Mouse (Mus musculus) forebrain, embryonic 12.5 days (tissue): Measurements from ENCODE around the gene Ccdc175. TPM values are rescaled to one million over a fixed set of nuclear protein-coding genes. Genes with fewer than 3 reads are reported as not detected.
A peak's percentile ranks its signal among the peaks of the same experiment; 100 is the strongest.

Experiments used
- ATAC-seq: fragments of 200-750 bp; cut with Nextera tagmentation; 2 replicates; pipeline ENCODE4 v1.8.0; 2017; ENCODE audit warnings: moderate TSS enrichment; ENCODE audit not compliant: low FRiP score
- H3K27ac ChIP-seq: fragments of 300-500 bp; sonication (generic); 2 replicates; pipeline ENCODE4 v1.5.1; 2016; ENCODE audit warnings: mild to moderate bottlenecking
- H3K27me3 ChIP-seq: fragments of 300-500 bp; sonication (generic); 2 replicates; pipeline ENCODE4 v1.6.1; 2016; ENCODE audit warnings: mild to moderate bottlenecking
- H3K36me3 ChIP-seq: fragments of 300-500 bp; sonication (generic); replicated peaks from 2 replicates; pipeline ENCODE4 v1.6.1; 2016; ENCODE audit warnings: mild to moderate bottlenecking
- H3K4me1 ChIP-seq: fragments of 300-500 bp; sonication (generic); 2 replicates; pipeline ENCODE4 v1.6.1; 2016
- H3K4me2 ChIP-seq: fragments of 300-500 bp; sonication (generic); 2 replicates; pipeline ENCODE4 v1.6.1; 2016; ENCODE audit warnings: mild to moderate bottlenecking, moderate library complexity
- H3K4me3 ChIP-seq: fragments of 300-500 bp; sonication (generic); replicated peaks from 2 replicates; pipeline ENCODE4 v1.5.1; 2016; ENCODE audit warnings: mild to moderate bottlenecking
- H3K9ac ChIP-seq: fragments of 300-500 bp; sonication (generic); 2 replicates; pipeline ENCODE4 v1.6.1; 2016; ENCODE audit warnings: mild to moderate bottlenecking
- H3K9me3 ChIP-seq: fragments of 300-500 bp; sonication (generic); 2 replicates; pipeline ENCODE4 v1.6.1; 2016
- WGBS: fragments of 180-500 bp; shearing (Covaris S2); methylation state at CpG from one replicate; pipeline ENCODE4 v1.1.7; 2016; 5-methylcytosine and 5-hydroxymethylcytosine counted together
- polyA plus RNA-seq: library from polyadenylated mRNA; unstranded; fragments of >200 nt; fragmentation: Nextera tagmentation; extraction: Ambion mirVana; gene quantifications from 2 replicates; pipeline ENCODE4 v1.2.1, GENCODE M21; 2016

Ccdc175 gene
- 0.09 TPM in 1 of 2 replicates, not detected in the other for polyA plus RNA-seq

DNA sequence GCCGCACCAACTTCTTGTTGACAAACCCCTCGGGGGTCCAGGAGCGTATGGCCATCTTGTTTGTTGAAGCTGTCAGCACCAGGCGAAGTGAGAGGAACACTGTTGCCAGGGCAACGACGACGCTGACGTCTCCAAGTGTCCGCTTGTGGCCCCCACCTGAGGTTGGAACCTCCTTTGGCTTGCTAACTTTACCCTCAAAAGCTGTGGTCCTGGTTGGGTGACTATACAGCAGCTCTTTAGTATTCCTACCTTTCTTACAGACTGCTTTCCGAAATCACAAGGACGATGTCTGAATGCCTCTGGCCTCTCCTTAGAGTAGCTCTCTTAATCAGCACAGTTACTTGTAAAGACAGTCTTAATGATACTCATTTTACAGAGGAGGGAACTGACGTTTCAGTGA lies at the start of gene Ccdc175:
Gene Ccdc175 (minus strand): TSS at position 101 of the 400 bp plus-strand sequence.
- Histone ChIP-seq H3K4me3 (no peak within 1 kb of the TSS), H3K27me3 (no peaks in the 10 kb centered on the region), H3K36me3 (no peaks in the 10 kb centered on the region), H3K9ac (no peak within 1 kb of the TSS), H3K4me2 (no peak within 1 kb of the TSS), H3K4me1 (no peaks in the 10 kb centered on the region), H3K27ac (no peak within 1 kb of the TSS), H3K9me3 (no peaks in the 10 kb centered on the region)
- WGBS = 88% methylated on average over 12 of the region's 12 CpGs
- ATAC-seq = no peak

DNA sequence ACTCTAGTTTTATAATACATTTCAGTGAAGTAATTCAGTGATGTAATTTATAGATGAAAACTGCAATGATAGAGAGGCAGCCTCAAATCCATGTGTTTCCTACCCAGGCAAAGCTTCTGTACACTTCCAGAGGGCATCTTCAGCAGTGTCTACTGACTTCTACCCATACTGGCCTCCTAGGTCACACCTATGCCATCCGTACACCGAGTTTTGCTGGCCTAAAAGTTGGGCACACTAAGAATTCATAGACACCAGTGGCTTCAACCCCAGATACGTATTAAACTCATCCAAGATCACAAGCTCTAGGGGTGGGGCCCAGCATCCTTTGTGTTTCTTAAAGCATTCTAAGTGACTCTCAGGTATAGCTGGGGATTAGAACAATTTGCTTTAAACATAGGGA lies 49.3 kb upstream of the Ccdc175 start:
- Histone ChIP-seq H3K9me3 (no peaks in the 10 kb centered on the region), H3K9ac (no peak overlapping the region), H3K4me1 (peaks cover 38% of the 10 kb centered on the region), H3K4me3 (peak overlapping the region; percentile 67), H3K27me3 (peaks cover 16% of the 10 kb centered on the region), H3K36me3 (no peaks in the 10 kb centered on the region), H3K4me2 (peak overlapping the region; percentile 60), H3K27ac (no peak overlapping the region)
- no peak for ATAC-seq
- 86% methylated on average over 3 of the region's 3 CpGs for WGBS

GRCm38 (mm10) chr12:72232826-72233790 lies 48.3 kb upstream of the Ccdc175 start:
- Histone ChIP-seq H3K4me2 (peak overlapping the region; percentile 60), H3K36me3 (no peaks in the 10 kb centered on the region), H3K9me3 (no peaks in the 10 kb centered on the region), H3K4me1 (peaks cover 34% of the 10 kb centered on the region), H3K27me3 (peaks cover 10% of the 10 kb centered on the region), H3K27ac (peak overlapping the region; percentile 50; the same call in 1 of the 2 replicates), H3K4me3 (peak overlapping the region; percentile 67), H3K9ac (peak overlapping the region; percentile 38; the same call in 1 of the 2 replicates)
- ATAC-seq = no peak
- WGBS = 82% methylated on average over 19 of the region's 19 CpGs

- Histone ChIP-seq H3K4me2 (peak overlapping the region; percentile 60), H3K36me3 (no peaks in the 10 kb centered on the region), H3K4me3 (no peak overlapping the region), H3K27me3 (peaks cover under 1% of the 10 kb centered on the region; the same call in 1 of the 2 replicates), H3K9ac (no peak overlapping the region), H3K4me1 (peaks cover 36% of the 10 kb centered on the region), H3K9me3 (no peaks in the 10 kb centered on the region), H3K27ac (no peak overlapping the region)
- WGBS = 87% methylated on average over 3 of the region's 3 CpGs
- ATAC-seq = no peak
These were observed 47.3 kb upstream of the Ccdc175 start for GRCm38 (mm10) chr12:72232176-72232575.

DNA sequence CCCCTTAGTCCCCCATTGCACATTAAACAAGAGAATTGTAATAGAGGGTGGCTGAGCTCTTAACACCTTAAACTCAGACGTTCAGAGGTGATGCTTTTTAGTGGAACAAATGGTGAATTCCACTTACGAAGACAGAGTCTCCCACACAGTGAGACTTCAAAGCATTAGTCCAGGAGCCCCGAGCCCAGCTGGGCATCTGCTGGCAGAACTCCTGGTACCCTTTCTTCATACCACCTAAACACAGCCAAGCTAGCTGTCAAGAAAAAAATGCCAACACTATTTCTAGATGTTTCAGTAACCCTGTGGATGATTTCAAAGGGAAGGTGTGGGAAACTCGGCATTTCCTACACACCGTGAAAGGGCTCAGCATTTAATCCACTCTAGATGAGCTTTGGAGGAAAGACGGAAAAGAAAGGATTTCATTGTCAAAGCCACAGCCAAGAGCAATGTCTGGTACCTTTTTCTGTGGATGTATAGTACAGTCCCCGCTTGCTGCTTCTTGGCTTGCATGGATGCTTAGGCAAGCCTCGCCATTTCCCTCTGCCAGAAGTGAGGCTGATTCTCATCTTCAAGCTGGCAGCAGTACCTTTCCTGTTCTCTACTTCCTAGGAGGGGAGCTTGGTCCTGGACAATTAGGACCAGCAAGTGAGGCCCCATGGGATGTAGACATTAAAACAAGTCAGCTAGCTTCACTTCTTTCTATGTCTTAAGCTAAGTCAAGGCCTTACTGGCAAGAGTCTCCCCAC lies 44.8 kb upstream of the Ccdc175 start:
- H3K4me1 ChIP-seq = peaks cover 30% of the 10 kb centered on the region
- H3K9me3 ChIP-seq = no peaks in the 10 kb centered on the region
- WGBS = 81% methylated on average over 8 of the region's 8 CpGs
- H3K4me2 ChIP-seq = no peak overlapping the region
- no peaks in the 10 kb centered on the region for H3K36me3 ChIP-seq
- ATAC-seq = no peak
- H3K27ac ChIP-seq = no peak overlapping the region
- no peak overlapping the region for H3K4me3 ChIP-seq
- no peak overlapping the region for H3K9ac ChIP-seq
- no peaks in the 10 kb centered on the region for H3K27me3 ChIP-seq

- H3K9me3 ChIP-seq = no peaks in the 10 kb centered on the region
- no peak for ATAC-seq
- no peaks in the 10 kb centered on the region for H3K27me3 ChIP-seq
- H3K4me3 ChIP-seq = no peak overlapping the region
- 65% methylated on average over 6 of the region's 6 CpGs for WGBS
- H3K9ac ChIP-seq = no peak overlapping the region
- H3K36me3 ChIP-seq = peaks cover 9% of the 10 kb centered on the region
- no peak overlapping the region for H3K4me2 ChIP-seq
- H3K27ac ChIP-seq = no peak overlapping the region
- H3K4me1 ChIP-seq = peaks cover 15% of the 10 kb centered on the region
These were observed 42.9 kb upstream of the Ccdc175 start for GRCm38 (mm10) chr12:72227731-72228130.

GRCm38 (mm10) chr12:72225371-72225770 lies 40.5 kb upstream of the Ccdc175 start:
- Histone ChIP-seq H3K27ac (no peak overlapping the region), H3K4me3 (no peak overlapping the region), H3K27me3 (no peaks in the 10 kb centered on the region), H3K9ac (no peak overlapping the region), H3K9me3 (no peaks in the 10 kb centered on the region), H3K4me1 (peaks cover 12% of the 10 kb centered on the region), H3K4me2 (no peak overlapping the region), H3K36me3 (peaks cover 28% of the 10 kb centered on the region)
- ATAC-seq = no peak
- 93% methylated on average over 3 of the region's 3 CpGs for WGBS

GRCm38 (mm10) chr12:72223557-72224102 lies 38.8 kb upstream of the Ccdc175 start:
- no peak overlapping the region for H3K4me2 ChIP-seq
- H3K36me3 ChIP-seq = peaks cover 42% of the 10 kb centered on the region
- H3K9me3 ChIP-seq = no peaks in the 10 kb centered on the region
- no peak overlapping the region for H3K9ac ChIP-seq
- ATAC-seq = no peak
- no peak overlapping the region for H3K27ac ChIP-seq
- H3K4me3 ChIP-seq = no peak overlapping the region
- peaks cover 6% of the 10 kb centered on the region for H3K4me1 ChIP-seq
- WGBS = 94% methylated on average over 16 of the region's 16 CpGs
- H3K27me3 ChIP-seq = no peaks in the 10 kb centered on the region

- H3K27me3 ChIP-seq = no peaks in the 10 kb centered on the region
- H3K36me3 ChIP-seq = peaks cover 85% of the 10 kb centered on the region
- H3K4me2 ChIP-seq = no peak overlapping the region
- no peak overlapping the region for H3K4me3 ChIP-seq
- 58% methylated on average over 5 of the region's 5 CpGs for WGBS
- H3K4me1 ChIP-seq = no peaks in the 10 kb centered on the region
- no peaks in the 10 kb centered on the region for H3K9me3 ChIP-seq
- no peak overlapping the region for H3K9ac ChIP-seq
- no peak overlapping the region for H3K27ac ChIP-seq
- ATAC-seq = no peak
These were observed 28.7 kb upstream of the Ccdc175 start for GRCm38 (mm10) chr12:72213554-72213953.

DNA sequence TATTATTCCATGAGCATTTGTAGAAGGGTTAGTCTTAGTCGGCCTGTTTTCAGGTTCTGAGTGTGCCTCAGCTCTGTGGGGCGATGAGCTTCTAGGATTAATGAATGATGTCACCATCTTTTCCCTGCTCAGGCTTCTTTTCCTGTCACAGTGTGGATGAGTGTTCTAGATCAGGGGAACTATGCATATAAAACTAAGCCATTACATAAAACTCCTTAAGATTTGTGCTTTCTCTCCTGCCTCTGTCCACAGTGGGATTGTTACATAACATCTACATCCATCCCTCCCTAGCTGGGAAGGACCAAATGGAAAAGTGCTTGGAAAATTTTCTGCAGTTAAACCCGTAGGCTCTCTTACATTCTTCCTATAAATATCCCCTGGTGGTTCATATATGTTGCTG lies 16.0 kb upstream of the Ccdc175 start:
- Histone ChIP-seq H3K9ac (no peak overlapping the region), H3K27me3 (no peaks in the 10 kb centered on the region), H3K27ac (no peak overlapping the region), H3K36me3 (no peaks in the 10 kb centered on the region), H3K4me2 (no peak overlapping the region), H3K9me3 (no peaks in the 10 kb centered on the region), H3K4me3 (no peak overlapping the region), H3K4me1 (0 out of 2 replicates have a peak, but pooled peaks cover 3% of the 10 kb centered on the region)
- ATAC-seq = no peak
- WGBS = 92% methylated on average over 3 of the region's 3 CpGs

- WGBS = 65% methylated on average over 18 of the region's 18 CpGs
- H3K27me3 ChIP-seq = no peaks in the 10 kb centered on the region
- H3K4me3 ChIP-seq = no peak overlapping the region
- peak; percentile 58 for ATAC-seq
- H3K4me1 ChIP-seq = 0 out of 2 replicates have a peak, but pooled peaks cover 3% of the 10 kb centered on the region
- no peak overlapping the region for H3K9ac ChIP-seq
- H3K9me3 ChIP-seq = no peaks in the 10 kb centered on the region
- no peak overlapping the region for H3K27ac ChIP-seq
- no peaks in the 10 kb centered on the region for H3K36me3 ChIP-seq
- H3K4me2 ChIP-seq = peak overlapping the region; percentile 16
These were observed 13.2 kb upstream of the Ccdc175 start for GRCm38 (mm10) chr12:72197925-72198486.

GRCm38 (mm10) chr12:72197434-72197833 lies 12.6 kb upstream of the Ccdc175 start:
- no peaks in the 10 kb centered on the region for H3K36me3 ChIP-seq
- no peak overlapping the region for H3K9ac ChIP-seq
- H3K27ac ChIP-seq = no peak overlapping the region
- no peaks in the 10 kb centered on the region for H3K9me3 ChIP-seq
- no peaks in the 10 kb centered on the region for H3K27me3 ChIP-seq
- no peak overlapping the region for H3K4me2 ChIP-seq
- no peak for ATAC-seq
- 0 out of 2 replicates have a peak, but pooled peaks cover 3% of the 10 kb centered on the region for H3K4me1 ChIP-seq
- H3K4me3 ChIP-seq = no peak overlapping the region
- WGBS = 86% methylated on average over 7 of the region's 7 CpGs
